Mouse (Mus musculus): ENCODE results near the gene Tas2r125. TPM values are rescaled to one million over a fixed set of nuclear protein-coding genes. Genes with fewer than 3 reads are reported as not detected.

The Tas2r125 gene
- polyA plus RNA-seq (2012; rRNA removed) = not detected in 2 replicates

DNA sequence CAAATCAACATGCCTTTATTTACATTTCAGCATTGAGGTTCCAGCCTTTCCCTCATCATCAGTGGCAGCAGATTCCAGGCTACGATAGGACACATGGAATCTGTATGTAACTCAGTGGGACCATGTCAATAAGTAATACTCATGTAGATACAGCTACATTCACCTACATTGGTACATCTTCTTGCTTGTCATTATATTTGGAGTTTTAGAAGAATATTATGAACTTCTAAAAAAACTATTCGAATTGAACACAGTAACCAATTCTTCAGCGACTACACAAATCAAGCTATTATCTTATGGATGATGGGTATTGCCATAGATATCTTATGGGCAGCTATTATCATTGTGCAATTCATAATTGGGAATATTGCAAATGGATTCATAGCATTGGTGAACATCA, at the start of gene Tas2r125:
Tas2r125 (plus strand) TSS at position 301 of the 400 bp plus-strand sequence.

DNA sequence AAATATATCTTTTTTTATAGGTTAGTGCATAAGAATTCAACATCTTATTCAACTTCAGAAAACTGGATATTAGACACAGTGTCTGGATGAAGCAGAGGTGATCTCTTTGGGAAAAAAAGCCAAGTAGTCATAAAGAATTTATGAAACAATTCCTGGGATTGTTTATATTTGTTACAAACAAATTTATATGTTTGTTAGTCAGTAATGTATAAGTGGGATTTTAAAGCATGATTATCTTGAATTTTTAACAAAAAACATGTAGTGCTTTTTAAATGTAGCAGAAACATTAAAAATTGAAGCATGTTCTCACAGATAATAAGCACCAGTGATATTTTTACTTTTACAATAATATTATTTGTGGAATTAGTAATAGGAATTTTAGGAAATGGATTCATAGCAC, 41.7 kb upstream of the Tas2r125 start, which contains the start of gene Tas2r110:
Tas2r110 (plus strand) TSS at position 301 of the 400 bp plus-strand sequence.

DNA sequence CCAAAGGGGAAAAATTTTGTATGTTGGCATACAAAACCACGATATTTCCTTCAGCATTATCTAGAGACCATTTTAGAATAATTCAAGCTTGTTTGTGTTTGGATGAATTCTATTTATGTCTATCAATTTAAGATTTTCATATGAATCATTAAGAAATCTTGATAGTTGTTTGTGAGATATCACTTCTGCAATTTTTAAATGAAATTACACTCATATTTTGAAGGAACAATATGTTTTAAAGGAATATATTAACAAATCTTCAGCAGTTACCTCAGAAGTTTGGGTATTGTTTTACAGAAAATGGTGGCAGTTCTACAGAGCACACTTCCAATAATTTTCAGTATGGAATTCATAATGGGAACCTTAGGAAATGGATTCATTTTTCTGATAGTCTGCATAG, 16.7 kb upstream of the Tas2r125 start, which contains the start of gene Tas2r113:
Tas2r113 (plus strand) TSS at position 301 of the 400 bp plus-strand sequence.

DNA sequence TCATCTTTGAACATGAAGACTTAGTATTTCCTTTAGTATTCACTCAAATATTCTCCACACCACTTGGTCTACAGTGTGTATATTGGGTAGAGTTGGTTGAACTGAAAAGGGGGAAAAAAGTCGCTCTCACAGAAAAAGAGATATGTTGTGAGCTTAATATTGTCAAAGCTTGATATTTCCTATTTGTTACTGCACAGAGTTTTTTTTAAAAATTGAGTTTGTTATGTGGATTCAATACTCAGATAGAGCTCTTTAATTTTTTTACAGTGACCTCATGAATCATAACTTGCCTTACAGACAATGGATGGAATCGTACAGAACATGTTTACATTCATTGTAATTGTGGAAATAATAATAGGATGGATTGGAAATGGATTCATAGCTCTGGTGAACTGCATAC, 41.4 kb downstream of the Tas2r125 start, which contains the start of gene Tas2r129:
Tas2r129 (plus strand) TSS at position 301 of the 400 bp plus-strand sequence.

DNA sequence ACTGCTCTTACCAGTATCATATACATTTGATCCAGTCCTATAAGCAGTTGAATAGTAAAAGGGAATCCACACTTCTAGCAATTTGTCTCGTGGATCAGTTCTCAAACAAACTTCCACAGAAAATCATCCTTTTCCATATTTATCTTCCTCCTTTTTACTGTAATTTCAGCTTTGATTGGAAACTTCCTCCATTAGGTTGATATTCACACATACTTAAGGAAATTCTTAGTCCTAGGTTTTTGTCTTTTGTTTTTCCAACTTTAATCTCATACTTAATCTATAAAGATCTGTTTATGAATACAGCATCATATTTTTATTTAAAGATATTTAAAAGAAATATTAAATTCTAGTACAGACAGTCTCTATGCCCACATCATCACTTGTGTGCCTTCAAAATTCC, 48.4 kb downstream of the Tas2r125 start, which contains the start of gene Tas2r131:
Tas2r131 (minus strand) TSS at position 101 of the 400 bp plus-strand sequence.

Other genes with a start within 250 kb of the Tas2r125 start
- not detected in 2 replicates for gene Tas2r121, start 208.6 kb upstream of the Tas2r125 start, polyA plus RNA-seq (2012; rRNA removed)
- gene Tas2r122, start 197.7 kb upstream of the Tas2r125 start, polyA plus RNA-seq (2012; rRNA removed) = not detected in 2 replicates
- not detected in 2 replicates for gene Tas2r115, start 171.6 kb upstream of the Tas2r125 start, polyA plus RNA-seq (2012; rRNA removed)
- gene Tas2r124, start 154.9 kb upstream of the Tas2r125 start, polyA plus RNA-seq (2012; rRNA removed) = not detected in 2 replicates
- gene Tas2r102, start 147.5 kb upstream of the Tas2r125 start, polyA plus RNA-seq (2012; rRNA removed) = not detected in 2 replicates
- gene Tas2r136, start 131.5 kb upstream of the Tas2r125 start, polyA plus RNA-seq (2012; rRNA removed) = not detected in 2 replicates
- not detected in 2 replicates for gene Tas2r117, start 106.8 kb upstream of the Tas2r125 start, polyA plus RNA-seq (2012; rRNA removed)
- gene Tas2r123, start 62.5 kb upstream of the Tas2r125 start, polyA plus RNA-seq (2012; rRNA removed) = not detected in 2 replicates
- gene Tas2r116, start 54.2 kb upstream of the Tas2r125 start, polyA plus RNA-seq (2012; rRNA removed) = not detected in 2 replicates
- not detected in 2 replicates for gene Tas2r110, start 41.6 kb upstream of the Tas2r125 start, polyA plus RNA-seq (2012; rRNA removed)
- gene Tas2r113, start 16.6 kb upstream of the Tas2r125 start, polyA plus RNA-seq (2012; rRNA removed) = not detected in 2 replicates
- gene Tas2r129, start 41.5 kb downstream of the Tas2r125 start, polyA plus RNA-seq (2012; rRNA removed) = not detected in 2 replicates
- not detected in 2 replicates for gene Tas2r131, start 48.3 kb downstream of the Tas2r125 start, polyA plus RNA-seq (2012; rRNA removed)
- gene Tas2r109, start 71.3 kb downstream of the Tas2r125 start, polyA plus RNA-seq (2012; rRNA removed) = not detected in 2 replicates
- gene Tas2r103, start 127.5 kb downstream of the Tas2r125 start, polyA plus RNA-seq (2012; rRNA removed) = not detected in 2 replicates
- not detected in 2 replicates for gene Tas2r140, start 146.2 kb downstream of the Tas2r125 start, polyA plus RNA-seq (2012; rRNA removed)
- 169 and 171 TPM in 2 replicates for gene Smim10l1, start 195.3 kb downstream of the Tas2r125 start, polyA plus RNA-seq (2012; rRNA removed)

Measured in colon, adult 2 months (tissue).